Mouse (Mus musculus): ENCODE results near the gene Naa38. TPM values are rescaled to one million over a fixed set of nuclear protein-coding genes. Genes with fewer than 3 reads are reported as not detected.

Gene Naa38
- total RNA-seq, 1 experiment from 2014 or later, result 93.2 TPM

Other genes with a start within 250 kb of the Naa38 start
- gene Alox12b, start 238.5 kb upstream of the Naa38 start, total RNA-seq (2017), result not detected in 2 replicates
- gene Alox8, start 197.6 kb upstream of the Naa38 start, total RNA-seq (2017), result 0.30 TPM in 1 of 2 replicates, not detected in the other
- gene Gucy2e, start 158.5 kb upstream of the Naa38 start, total RNA-seq (2017), result not detected in 2 replicates
- 23.0 and 30.4 TPM in 2 replicates for gene Cntrob, start 71.7 kb upstream of the Naa38 start, total RNA-seq (2017)
- gene Trappc1, start 71.5 kb upstream of the Naa38 start, total RNA-seq (2017), result 48.6 and 57.3 TPM in 2 replicates
- 1.1 TPM in 1 of 2 replicates, not detected in the other for gene Kcnab3, start 69.2 kb upstream of the Naa38 start, total RNA-seq (2017)
- 10.7 and 14.6 TPM in 2 replicates for gene Rnf227, start 55.0 kb upstream of the Naa38 start, total RNA-seq (2017)
- gene Chd3, start 26.1 kb upstream of the Naa38 start, total RNA-seq (2017), result 98.4 and 128 TPM in 2 replicates
- 59.7 and 69.7 TPM in 2 replicates for gene Cyb5d1, start 144 bp downstream of the Naa38 start, total RNA-seq (2017)
- 0.74 and 1.5 TPM in 2 replicates for gene Tmem88, start 2.7 kb downstream of the Naa38 start, total RNA-seq (2017)
- gene Kdm6b, start 18.2 kb downstream of the Naa38 start, total RNA-seq (2017), result 4.4 and 12.4 TPM in 2 replicates
- under 0.01 TPM in 1 of 2 replicates, not detected in the other for gene Dnah2, start 153.6 kb downstream of the Naa38 start, total RNA-seq (2017)
- gene Efnb3, start 164.7 kb downstream of the Naa38 start, total RNA-seq (2017), result 0.10 TPM in 1 of 2 replicates, not detected in the other
- 4.6 and 6.4 TPM in 2 replicates for gene Wrap53, start 184.8 kb downstream of the Naa38 start, total RNA-seq (2017)
- 68.4 and 96.6 TPM in 2 replicates for gene Trp53, start 184.9 kb downstream of the Naa38 start, total RNA-seq (2017)
- gene Atp1b2, start 210.5 kb downstream of the Naa38 start, total RNA-seq (2017), result 1.0 and 7.6 TPM in 2 replicates
- gene Shbg, start 222.4 kb downstream of the Naa38 start, total RNA-seq (2017), result not detected in 2 replicates
- 1.4 TPM in 1 of 2 replicates, not detected in the other for gene Sat2, start 226.5 kb downstream of the Naa38 start, total RNA-seq (2017)
- gene Fxr2, start 237.5 kb downstream of the Naa38 start, total RNA-seq (2017), result 51.2 and 60.8 TPM in 2 replicates

Measured in hematopoietic stem cell, adult 5-6 weeks (primary cell).